Mouse (Mus musculus) CH12.LX (cell line): ENCODE results near the gene Meis3.

Experiments used
- BHLHE40 ChIP-seq: IDR thresholded peaks from 2 replicates; pipeline ENCODE4 v1.6.1; 2011; ENCODE audit warnings: mild to moderate bottlenecking, low read depth, low read length, improper control_type of control experiment
- CHD2 ChIP-seq: IDR thresholded peaks from 2 replicates; pipeline ENCODE4 v1.6.1; 2011; ENCODE audit warnings: low read length, improper control_type of control experiment
- CTCF ChIP-seq, 2 experiments: IDR thresholded peaks in 1 of 2; conservative IDR thresholded peaks in 1 of 2; 2 replicates each; pipeline ENCODE4 v1.5.1; 2011 to 2012; ENCODE audit warnings: low read depth in 2 of 2, low read length in 2 of 2, improper control_type of control experiment in 1 of 2, inconsistent platforms in 1 of 2, mild to moderate bottlenecking in 1 of 2, moderate library complexity in 1 of 2
- E2F4 ChIP-seq: IDR thresholded peaks from 2 replicates; pipeline ENCODE4 v1.6.1; 2011; ENCODE audit warnings: low read depth, low read length, improper control_type of control experiment; ENCODE audit not compliant: insufficient replicate concordance
- ELF1 ChIP-seq: IDR thresholded peaks from 2 replicates; pipeline ENCODE4 v1.6.1; 2014; ENCODE audit warnings: low read depth, mild to moderate bottlenecking, inconsistent platforms, low read length, improper control_type of control experiment
- KAT2A ChIP-seq: IDR thresholded peaks from 2 replicates; pipeline ENCODE4 v1.6.1; 2012; ENCODE audit warnings: low read length, improper control_type of control experiment, inconsistent platforms; ENCODE audit not compliant: insufficient replicate concordance
- MAX ChIP-seq: IDR thresholded peaks from 2 replicates; pipeline ENCODE4 v1.6.1; 2011; ENCODE audit warnings: low read length, improper control_type of control experiment
- MEF2A ChIP-seq: IDR thresholded peaks from 2 replicates; pipeline ENCODE4 v1.6.1; 2014; ENCODE audit warnings: low read depth, mild to moderate bottlenecking, inconsistent platforms, low read length, improper control_type of control experiment, borderline replicate concordance
- RAD21 ChIP-seq: IDR thresholded peaks from 2 replicates; pipeline ENCODE4 v1.6.1; 2011; ENCODE audit warnings: low read depth, mild to moderate bottlenecking, low read length, improper control_type of control experiment, moderate library complexity
- ZKSCAN1 ChIP-seq: IDR thresholded peaks from 2 replicates; pipeline ENCODE4 v1.6.1; 2012; ENCODE audit warnings: low read depth, inconsistent platforms, low read length, improper control_type of control experiment, borderline replicate concordance

DNA sequence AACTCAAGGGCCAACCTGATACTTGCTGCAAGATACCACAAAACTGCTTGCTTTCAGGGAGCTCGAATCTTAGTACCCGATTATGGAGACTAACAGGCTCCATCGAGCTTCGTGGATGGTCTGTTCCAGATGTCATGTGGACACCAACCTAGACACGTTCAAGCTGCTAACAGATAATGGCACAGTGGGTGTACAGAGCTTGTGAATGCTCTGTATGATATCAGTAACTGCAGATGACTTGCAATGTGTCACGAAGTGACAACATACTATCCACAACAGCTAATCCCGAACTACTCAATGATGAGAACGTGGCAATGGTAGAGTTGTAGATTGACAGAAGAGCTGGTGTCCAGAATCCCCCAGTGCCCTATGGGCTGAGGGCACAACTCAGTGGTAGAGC, 12.6 kb downstream of the Meis3 start:
- TF ChIP-seq CHD2 (no peak), ELF1 (no peak), MAX (no peak), ZKSCAN1 (no peak), RAD21 (no peak), KAT2A (no peak), MEF2A (no peak), BHLHE40 (no peak), CTCF (conservative IDR thresholded peaks at IDR 0.05 in 1 of 2, IDR thresholded peaks at IDR 0.05 in 1 of 2; ENCODE audit: low read depth in 2 of 2, low read length in 2 of 2) (no peak), E2F4 (no peak)
